Mouse (Mus musculus): ENCODE measurements around the gene Mmd2.

DNA sequence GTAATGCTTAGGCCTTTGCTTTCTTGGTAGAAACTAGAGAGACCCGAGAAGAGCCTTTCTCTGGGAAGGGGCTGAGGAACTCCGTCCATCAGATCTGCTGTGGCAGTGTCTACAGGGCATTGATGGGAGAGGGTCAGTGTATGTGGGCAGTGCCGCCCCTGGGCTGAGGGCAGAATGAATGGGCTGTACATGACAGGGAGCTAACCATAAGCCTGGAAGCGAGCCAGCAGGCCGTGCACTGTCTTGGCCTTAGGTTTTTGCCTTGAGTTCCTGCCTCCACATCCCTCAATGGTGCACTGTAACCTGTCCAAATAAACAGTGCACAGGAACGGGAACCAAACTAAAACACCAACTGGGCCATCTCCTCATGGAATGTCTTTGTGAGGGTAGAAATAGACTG, 11.9 kb downstream of the Mmd2 start:
- TF ChIP-seq CTCF (IDR thresholded peaks at IDR 0.05) (no peak), EP300 (IDR thresholded peaks at IDR 0.05; ENCODE audit: insufficient read depth, low read depth, low read length) (no peak), POLR2A (IDR thresholded peaks at IDR 0.05; ENCODE audit: insufficient read depth, low read depth, low read length) (no peak)
